Comparison of ENCODE assay signal across 16 mouse cellular contexts in the genomic region with DNA sequence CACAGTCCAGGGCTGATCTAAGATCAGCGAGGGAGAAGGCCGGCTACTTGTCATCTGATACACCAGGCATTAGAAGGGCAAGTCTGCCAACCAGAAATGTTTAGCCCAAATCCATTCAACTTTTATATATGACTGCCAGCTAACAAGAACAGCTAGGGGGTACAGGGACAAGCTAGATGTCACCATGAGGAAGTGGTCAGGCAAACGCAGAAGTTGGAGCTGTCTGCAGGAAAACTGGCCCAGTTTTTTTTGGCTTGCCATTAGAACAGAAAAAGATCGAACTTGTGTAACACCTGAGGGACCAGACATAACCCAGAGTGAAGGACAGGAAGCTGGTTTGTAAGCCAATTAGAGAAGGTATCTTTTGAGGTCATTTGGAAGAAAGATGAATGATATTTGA.
"Had no signal": no experiment of that assay in that cellular context is flagged by ENCODE, and none has a peak within 500 bp of the region (broad histone marks: within the 10 kb centered on the region; RNA-seq: fewer than 3 reads in every experiment).

No protein-coding gene starts in this region.

- H3K4me3 ChIP-seq: liver, embryonic 15.5 days; megakaryocyte, embryonic 14.5 days; midbrain, embryonic 13.5 days; midbrain, embryonic 15.5 days; neural tube, embryonic 12.5 days had no signal

- H3K9me3 ChIP-seq: liver, embryonic 15.5 days; midbrain, embryonic 13.5 days; midbrain, embryonic 15.5 days; neural tube, embryonic 12.5 days had no signal

- DNase-seq: lung, adult 18-20 months; lung, embryonic 14.5 days; lung, postnatal 10 days; lung, postnatal 4 days; right cerebral cortex, postnatal 25 days; right cerebral cortex, postnatal 4 days; spleen, adult 18-20 months; thymus, adult 18-20 months; thymus, postnatal 14 days; thymus, postnatal 4 days had no signal

- H3K27me3 ChIP-seq: liver, embryonic 15.5 days; midbrain, embryonic 13.5 days; midbrain, embryonic 15.5 days had no signal

- ATAC-seq: midbrain, embryonic 13.5 days; midbrain, embryonic 15.5 days had no signal

- H3K9ac ChIP-seq: liver, embryonic 15.5 days; lung, embryonic 14.5 days; midbrain, embryonic 13.5 days; midbrain, embryonic 15.5 days; neural tube, embryonic 12.5 days had no signal

- H3K36me3 ChIP-seq: liver, embryonic 15.5 days; midbrain, embryonic 13.5 days; midbrain, embryonic 15.5 days; neural tube, embryonic 12.5 days had no signal

- H3K4me1 ChIP-seq: liver, embryonic 15.5 days; neural tube, embryonic 12.5 days had no signal

- H3K27ac ChIP-seq: liver, embryonic 15.5 days; midbrain, embryonic 13.5 days; midbrain, embryonic 15.5 days; neural tube, embryonic 12.5 days had no signal

- H3K4me2 ChIP-seq: liver, embryonic 15.5 days; lung, embryonic 14.5 days; midbrain, embryonic 11.5 days; midbrain, embryonic 13.5 days; midbrain, embryonic 15.5 days; neural tube, embryonic 12.5 days had no signal
